Mouse (Mus musculus) cerebellum, adult 2 months (tissue): ENCODE measurements around the gene Lemd2.

Experiments
- CTCF ChIP-seq: fragments of 200-500 bp; IDR thresholded peaks from 2 replicates; pipeline ENCODE4 v1.5.1; 2011; ENCODE audit warnings: low read depth, mild to moderate bottlenecking, control low read depth, low read length, moderate library complexity, borderline replicate concordance; ENCODE audit not compliant: insufficient read depth
- POLR2A ChIP-seq: fragments of 200-500 bp; IDR thresholded peaks from 2 replicates; pipeline ENCODE4 v1.6.1; 2011; ENCODE audit warnings: low read length, control low read depth, borderline replicate concordance; ENCODE audit not compliant: insufficient read depth

- TF ChIP-seq CTCF (peak; percentile 54; the same call in 1 of the 2 replicates), POLR2A (no peak)
These were observed 8.7 kb upstream of the Lemd2 start for GRCm38 (mm10) chr17:27212768-27213525.
